Mouse (Mus musculus): Measurements from ENCODE around the gene Ebpl.
"Not testable (repeated sequence)": the region's sequence is repeated elsewhere in the genome, so short reads cannot be mapped to it uniquely, and the experiment has no call there.

Gene Ebpl

DNA sequence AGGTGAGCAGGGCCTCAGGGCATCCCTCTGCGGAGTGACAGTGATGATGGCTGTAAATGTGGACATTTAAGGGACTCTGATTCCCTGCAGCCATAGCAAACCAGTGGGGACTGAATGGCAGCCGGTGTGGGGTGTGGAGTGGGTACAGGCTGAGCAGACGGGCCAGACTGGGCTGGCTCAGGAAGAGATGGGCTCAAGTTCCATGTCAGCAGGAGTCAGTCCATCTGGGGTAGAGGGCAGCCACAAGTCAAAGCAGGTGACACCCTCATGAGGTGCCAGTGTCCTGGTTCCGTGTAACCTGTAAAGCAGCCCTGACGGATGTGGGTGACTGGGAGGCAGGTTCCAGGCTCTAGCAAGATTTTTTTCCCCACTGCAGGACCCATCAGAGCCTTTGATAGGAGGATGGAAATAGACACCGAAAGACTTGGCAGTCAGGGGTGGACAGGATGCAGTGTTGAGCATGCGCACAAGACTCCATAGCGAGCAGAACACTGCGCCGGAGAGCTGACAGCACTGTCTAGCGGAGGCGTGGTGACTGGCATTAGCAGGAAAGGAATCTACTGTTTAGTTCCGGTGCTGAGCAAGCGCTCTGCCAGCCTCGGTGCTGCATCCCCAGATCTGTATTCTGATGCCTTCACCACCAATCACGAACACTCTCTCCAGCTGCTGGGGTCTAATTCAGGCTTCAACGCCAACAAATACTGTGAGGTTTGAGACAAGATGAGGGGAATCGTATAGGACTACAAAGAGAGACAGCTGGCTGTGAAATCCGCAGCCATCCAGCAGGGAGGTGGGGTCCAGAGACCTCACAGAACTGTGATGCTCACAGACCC lies 32.4 kb downstream of the Ebpl start:
- peak; percentile 79 for DNase-seq (ENCODE audit: low read depth, low spot score)

DNA sequence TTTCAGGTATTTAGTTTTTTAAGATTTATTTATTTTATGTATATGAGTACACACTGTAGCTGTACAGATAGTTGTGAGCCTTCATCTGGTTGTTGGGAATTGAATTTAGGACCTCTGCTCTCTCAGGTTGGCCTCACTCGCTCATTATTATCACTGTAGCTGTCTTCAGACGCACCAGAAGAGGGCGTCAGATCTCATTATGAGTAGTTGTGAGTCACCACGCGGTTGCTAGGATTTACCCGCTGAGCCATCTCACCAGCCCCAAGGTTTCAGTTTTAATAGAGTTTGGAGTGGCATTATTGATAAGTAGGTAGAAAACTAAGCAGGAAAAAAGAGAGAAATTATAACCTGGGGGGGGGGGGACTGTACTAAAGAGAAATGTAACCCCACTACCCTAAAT lies 33.2 kb downstream of the Ebpl start:
- not testable (repeated sequence) for DNase-seq (ENCODE audit: low read depth, low spot score)

DNA sequence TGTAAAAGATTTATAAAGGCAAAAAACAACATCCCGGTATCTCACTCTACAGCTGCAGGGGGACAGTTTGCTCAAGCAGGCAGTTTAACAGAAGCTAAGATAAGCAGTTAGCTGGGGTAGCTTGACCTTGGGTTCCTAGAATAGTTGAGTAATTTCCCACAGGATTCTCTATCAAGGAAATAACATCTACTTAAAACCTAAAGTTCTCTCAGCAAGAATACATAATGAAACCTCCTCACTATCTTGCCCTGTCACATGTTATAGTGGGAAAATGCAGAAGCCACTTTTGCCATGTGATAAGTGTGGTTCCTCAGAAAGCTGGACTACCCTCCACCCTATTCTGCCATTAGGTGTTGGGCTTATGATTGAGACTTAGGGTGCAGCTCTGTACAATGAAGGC lies 37.5 kb downstream of the Ebpl start:
- DNase-seq (ENCODE audit: low read depth, low spot score), result no peak

DNA sequence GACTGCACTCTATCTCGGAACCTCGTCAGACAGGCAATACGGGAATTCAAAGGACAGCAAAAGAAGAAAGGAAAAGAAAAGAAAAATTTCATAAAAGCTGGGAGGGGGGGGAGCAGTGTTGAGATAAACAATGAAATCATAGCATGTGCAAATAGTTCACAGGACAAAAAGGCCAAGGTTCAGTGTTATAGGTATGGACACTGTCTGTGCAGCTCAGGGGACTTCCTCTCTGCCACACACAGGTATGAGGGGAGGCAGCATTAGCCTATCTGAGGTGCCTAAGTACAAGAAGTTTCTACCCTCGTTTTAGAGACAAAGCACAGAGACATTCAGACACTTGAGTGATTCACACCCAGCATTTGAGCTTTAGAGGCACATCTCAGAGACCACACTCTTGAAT lies 39.0 kb downstream of the Ebpl start:
- DNase-seq (ENCODE audit: low read depth, low spot score), result no peak

DNA sequence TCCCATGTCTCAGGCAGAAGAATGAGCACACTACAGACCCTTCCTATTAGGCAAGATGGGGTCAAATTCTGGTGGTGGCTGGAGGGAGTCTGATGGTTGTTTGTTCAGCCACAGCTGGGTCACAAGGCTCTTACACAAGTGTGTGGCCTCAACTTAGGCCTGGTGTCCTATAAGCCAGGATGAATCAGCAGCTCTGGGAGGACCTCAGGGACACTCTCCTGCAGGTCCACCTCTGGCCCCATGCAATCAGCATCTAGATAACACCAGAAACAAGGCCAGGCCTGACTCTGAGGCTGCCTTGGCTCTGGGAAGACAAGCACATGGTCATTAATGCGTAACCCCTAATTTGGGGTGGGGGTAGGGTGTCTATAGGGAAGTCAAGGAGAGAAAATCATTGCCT lies 39.5 kb downstream of the Ebpl start:
- DNase-seq (ENCODE audit: low read depth, low spot score), result no peak

DNA sequence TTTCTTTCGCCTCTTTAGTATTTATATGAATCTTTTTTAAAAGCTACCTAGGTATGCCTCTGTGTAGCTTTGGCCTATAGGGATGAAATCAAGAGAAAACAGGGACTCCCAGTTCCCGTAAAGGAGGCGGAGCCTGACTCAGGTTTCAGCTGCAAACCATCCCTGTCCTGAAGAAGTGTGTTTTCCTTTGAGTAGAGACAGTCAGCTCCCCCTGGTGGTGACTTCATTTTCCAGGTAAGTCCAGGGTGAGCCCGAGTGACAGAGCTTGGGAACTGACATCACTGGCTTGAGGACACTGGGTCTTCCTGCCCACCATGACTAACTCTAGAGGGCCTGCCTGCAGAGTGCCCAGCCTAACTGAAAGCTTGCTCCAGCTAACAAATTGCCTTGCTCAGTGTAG lies 43.4 kb downstream of the Ebpl start:
- no peak for DNase-seq (ENCODE audit: low read depth, low spot score)

DNA sequence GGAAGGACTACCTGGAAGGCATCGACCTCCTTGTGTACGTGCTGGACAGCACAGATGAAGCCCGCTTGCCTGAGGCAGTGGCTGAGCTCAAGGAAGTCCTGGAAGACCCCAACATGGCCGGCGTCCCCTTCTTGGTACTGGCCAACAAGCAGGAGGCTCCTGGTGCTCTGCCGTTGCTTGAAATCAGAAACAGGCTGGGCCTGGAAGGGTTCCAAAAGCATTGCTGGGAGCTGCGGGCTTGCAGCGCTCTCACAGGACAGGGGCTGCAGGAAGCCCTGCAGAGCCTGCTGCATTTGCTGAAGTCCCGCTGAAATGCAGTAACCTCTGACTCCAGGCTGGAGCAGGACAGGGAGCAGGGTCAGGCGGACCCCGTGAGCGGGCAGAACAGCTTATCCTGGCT lies 49.3 kb downstream of the Ebpl start:
- no peak for DNase-seq (ENCODE audit: low read depth, low spot score)

DNA sequence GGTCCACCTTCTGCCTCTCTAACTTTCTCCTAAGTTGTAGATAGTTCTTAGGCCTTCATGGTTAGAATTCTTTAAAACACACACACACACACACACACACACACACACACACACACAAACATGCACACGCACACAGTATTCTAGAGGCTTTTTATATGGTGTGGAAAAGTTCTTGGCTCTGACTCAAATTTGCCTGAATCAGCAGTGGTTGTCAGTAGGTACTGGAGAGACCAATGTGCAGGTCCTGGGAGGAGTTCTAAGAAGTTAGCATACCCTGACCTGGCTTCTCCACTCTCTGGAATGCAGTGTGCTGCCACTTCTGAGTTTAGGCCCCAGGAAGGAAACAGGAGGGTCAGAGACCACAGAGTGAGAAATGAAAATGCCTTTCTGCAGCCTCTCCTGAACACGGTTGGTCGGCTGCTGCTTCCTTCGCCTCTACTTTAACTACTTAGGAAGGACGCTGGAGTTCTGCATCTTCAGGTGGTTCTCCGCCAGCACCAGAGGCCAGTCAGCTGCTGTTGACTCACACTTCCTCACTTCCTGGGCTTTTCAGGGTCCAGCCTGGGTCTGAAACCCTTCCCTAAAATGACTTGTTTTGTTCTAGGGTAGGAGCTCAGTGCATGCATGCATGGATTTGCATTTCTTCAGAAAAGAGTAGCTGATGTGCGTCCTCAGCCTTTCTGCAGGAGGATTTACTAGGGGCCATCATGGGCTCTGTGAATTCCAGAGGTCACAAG lies 50.0 kb downstream of the Ebpl start:
- DNase-seq (ENCODE audit: low read depth, low spot score), result no peak

DNA sequence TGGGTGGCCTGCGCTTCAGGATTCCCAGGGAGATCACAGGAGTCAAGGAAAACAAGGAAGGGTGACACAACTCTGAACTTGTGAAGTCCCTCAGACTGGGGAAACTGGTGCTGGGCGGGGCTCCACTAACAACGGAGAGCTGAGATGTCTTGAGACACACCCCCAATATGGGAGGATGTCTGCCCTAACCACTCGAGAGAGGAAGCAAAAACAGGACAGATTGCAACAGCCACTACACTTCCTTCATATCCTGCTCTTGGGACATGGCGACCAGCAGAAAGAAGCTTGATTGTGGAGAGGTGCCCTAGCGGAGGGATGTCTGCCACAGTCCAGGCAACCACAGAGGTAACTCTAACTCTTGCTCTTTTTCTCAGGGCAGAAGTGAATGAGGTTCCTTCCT lies 50.6 kb downstream of the Ebpl start, which contains the start of gene Arl11:
Gene Arl11, plus strand, starts transcription at position 161 of the 400 bp plus-strand sequence.
- no peak for DNase-seq (ENCODE audit: low read depth, low spot score)

DNA sequence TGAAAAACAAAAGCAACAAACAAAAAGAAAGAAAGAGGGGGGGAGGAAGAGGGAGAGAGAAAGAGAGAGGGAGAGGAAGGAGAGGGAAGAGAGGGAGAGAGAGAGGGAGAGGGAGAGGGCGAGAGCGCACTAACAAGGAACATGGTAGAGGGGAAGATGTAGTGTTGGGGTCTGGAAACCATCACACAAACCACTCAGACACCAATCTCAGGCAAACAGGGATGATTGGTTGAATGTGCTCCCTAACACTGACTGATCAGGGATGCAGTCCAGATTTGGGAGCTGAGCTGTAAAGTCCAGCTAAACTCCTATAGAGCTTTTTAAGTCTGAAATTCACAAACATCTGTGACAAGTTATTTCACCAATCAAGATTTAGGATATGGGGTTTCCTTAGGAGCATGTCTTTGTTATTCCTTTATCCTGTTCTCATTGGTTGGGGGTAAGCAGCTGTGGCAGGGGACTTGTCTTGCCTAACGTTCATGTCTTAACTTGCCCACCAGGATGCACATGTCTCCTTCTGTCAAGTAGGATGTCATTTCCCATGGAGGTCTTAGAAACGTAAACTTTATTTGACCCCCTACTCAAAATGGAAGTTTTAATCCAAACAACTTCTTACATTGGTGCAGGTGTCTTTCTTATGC lies 56.1 kb downstream of the Ebpl start:
- no peak for DNase-seq (ENCODE audit: low read depth, low spot score)

DNA sequence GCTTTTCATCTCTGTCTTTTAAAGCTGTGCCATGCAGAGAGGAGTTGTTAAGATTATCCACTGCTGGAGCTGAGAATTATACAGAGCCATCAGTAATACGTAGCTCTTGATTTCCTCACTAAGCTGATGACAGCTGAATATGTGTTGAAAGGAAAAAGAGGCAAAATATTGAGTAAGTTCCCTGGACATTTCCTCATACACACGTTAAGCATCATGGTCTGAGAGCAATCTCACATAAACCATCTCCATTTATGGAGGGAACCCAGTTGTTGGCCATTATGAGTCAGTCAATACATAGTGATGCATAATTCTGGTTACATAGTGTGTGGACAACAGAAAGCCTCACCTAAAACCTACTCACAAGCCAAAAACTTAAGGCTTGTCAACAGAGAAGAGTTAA lies 57.8 kb downstream of the Ebpl start:
- DNase-seq (ENCODE audit: low read depth, low spot score), result no peak

DNA sequence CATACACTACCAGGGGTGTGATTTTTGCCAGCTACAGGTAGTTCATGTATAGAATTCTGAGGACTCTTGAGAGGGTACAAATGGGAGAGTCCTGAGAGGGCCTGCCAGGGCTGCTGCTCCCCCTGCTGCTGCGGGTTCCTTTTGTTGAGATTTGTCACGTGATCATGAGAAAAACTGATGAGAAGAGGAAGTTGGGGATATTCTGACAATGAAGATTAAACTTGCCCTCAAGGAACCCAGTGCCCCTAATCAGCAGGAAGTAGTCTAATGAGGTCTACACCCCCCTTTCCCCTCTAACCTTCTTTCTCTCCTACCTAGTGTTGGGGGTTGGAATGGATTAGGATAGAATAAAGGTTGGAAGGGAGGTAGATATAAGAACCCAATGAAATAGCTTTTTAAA lies 58.9 kb downstream of the Ebpl start:
- DNase-seq (ENCODE audit: low read depth, low spot score), result no peak

DNA sequence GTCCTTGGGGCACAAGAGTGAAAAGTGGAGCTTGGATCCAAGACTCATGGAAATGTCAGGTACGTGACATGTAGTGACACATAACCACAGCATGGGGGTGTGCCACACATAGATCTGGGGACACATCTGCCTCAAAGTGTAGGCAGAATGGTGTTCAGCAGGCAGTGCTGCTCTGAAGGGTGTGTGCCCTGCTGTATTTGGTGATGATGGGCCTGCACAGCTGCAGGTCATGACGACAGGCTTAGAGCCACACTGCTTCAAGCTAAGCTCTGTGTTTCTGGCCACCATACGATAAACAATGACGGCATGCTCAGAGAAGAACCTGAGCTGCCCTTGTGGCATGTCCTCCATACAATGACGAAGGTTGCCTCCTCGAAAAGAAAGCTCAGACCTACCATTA lies 60.4 kb downstream of the Ebpl start:
- no peak for DNase-seq (ENCODE audit: low read depth, low spot score)

DNA sequence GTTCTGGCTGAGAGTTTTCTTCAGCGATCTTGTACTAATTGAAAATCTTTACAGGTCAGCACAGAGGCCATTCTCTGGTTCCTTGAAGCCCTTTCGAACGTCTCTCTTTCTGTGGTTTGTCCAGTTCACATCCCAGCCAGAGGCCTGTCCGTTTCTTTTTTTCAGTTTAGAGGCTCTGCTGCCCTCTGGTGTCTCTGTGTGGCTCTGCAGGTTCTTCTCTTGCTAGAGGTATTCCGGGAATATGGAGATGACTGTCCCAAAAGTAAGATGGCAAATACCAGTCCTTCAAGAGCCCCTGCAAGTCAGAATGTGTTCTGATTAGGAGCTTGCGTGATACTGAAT lies 65.5 kb downstream of the Ebpl start:
- DNase-seq (ENCODE audit: low read depth, low spot score), result no peak

DNA sequence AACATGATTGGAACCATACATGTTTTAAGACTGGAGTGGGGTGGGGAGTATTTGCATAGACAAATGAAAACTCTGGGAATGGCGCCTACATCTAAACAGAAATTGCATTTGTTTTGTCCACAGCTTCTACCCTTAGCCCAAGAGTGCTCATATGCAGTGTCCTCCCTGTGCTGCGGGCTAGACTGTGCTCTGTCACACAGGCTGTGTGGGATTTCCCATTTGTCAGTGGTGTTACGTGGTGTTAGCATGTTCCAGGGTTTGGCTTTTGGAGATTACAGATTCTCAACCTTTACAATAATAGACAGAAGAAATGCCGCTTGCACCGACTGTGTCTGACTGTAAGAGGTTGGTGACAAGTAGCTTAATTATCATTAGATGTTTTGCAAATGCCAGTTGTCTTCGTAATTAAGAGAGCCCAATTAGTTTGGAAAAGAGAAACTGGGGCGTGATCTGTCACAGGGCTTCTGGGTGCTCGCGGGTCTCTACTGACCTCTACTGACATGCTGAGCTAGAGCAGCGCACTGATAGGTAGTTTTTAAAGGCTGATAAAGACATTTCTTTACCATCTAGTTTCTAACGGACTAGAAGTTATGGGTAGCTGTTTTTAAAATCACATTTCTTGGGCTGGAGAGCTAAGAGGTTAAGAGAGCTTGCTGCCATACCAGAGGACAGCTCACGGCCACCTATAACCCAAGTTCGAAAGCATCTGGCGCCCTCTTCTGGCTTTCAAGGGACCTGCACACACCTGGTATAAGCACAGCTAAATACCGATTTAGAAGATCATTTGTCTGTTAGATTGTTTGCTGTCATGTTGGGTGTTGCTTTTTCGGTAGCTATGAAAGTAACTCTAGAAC lies 66.1 kb downstream of the Ebpl start:
- DNase-seq (ENCODE audit: low read depth, low spot score), result no peak

DNA sequence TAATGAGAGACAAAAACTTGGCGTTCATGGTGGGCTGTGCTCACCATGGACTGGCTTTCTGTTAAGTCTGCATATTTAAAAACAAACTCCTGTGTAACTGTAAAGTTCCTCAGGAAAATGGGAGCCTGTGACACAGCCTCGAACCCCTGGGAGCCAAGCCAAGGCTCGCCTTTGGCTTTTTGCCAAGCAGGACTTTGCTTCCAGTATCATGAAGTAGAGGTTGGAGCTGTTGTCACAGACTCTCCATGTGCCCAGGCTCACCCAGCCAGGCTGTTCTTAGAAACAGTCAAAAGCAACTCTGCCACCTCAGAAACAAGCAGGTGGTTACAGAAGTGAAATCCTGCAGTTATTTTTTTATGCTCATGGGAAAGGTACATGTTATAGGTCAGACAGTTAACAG lies 69.6 kb downstream of the Ebpl start:
- DNase-seq (ENCODE audit: low read depth, low spot score), result no peak

DNA sequence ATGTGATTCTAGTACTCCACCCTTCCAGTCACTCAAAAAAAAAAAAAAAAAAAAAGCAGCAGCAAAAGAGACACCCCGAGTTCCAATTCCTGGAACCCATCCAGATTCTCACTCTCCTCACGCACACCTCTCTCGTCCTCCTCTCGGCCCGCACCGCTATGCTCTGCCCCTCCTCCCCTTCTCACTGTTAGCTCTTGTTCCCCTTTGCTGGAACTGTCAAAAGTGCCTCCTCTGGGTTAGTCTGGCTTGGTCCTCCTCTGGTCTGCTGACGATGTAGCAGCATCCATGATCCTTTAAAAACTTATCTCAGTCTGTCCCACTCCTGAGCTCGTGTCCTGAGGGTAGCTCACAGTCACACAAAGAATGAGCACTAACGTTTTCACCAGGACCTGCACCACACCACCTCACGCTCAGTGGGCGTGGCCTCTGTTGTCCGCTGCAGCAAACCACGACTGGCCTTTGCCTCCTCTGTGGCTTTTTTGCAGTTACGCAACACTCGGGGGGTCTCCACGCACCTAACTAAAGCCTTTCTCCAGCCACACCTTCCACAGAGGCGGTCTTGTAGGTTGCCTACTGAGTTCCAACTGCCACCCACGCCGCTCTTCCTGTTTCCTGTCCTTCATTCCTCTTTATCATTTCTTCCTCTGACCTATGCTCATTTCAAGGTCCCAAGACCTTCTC lies 71.5 kb downstream of the Ebpl start:
- DNase-seq (ENCODE audit: low read depth, low spot score), result no peak

Measured in brain, embryonic 18.5 days (tissue).